Mouse (Mus musculus) layer of hippocampus, postnatal 25 days (tissue): ENCODE data around the gene Gm21913. TPM values are rescaled to one million over a fixed set of nuclear protein-coding genes. Genes with fewer than 3 reads are reported as not detected.
"Not testable (repeated sequence)": the region's sequence is repeated elsewhere in the genome, so short reads cannot be mapped to it uniquely, and the experiment has no call there.

Source experiments
- DNase-seq, 2 experiments: peaks; one replicate each; pipeline ENCODE4 v3.0.0; 2022; ENCODE audit warnings: mixed read lengths in 2 of 2, low spot score in 1 of 2; ENCODE audit errors: extremely low spot score in 1 of 2
- total RNA-seq, 2 experiments: library from RNA; stranded (reverse); gene quantifications; 2 replicates each; pipeline ENCODE4 v1.2.3; 2021

Gene Gm21913
- not detected for total RNA-seq

GRCm38 (mm10) chrY:74623596-74623995 is at the start of gene Gm21913:
Gene Gm21913 (plus strand): TSS chrY:74623896.
- not testable (repeated sequence) for DNase-seq

Other genes with a start within 250 kb of the Gm21913 start
- gene Gm29110, start 153.4 kb upstream of the Gm21913 start, total RNA-seq: not detected